8 mouse cellular contexts compared by ENCODE assay signal in the genomic region with DNA sequence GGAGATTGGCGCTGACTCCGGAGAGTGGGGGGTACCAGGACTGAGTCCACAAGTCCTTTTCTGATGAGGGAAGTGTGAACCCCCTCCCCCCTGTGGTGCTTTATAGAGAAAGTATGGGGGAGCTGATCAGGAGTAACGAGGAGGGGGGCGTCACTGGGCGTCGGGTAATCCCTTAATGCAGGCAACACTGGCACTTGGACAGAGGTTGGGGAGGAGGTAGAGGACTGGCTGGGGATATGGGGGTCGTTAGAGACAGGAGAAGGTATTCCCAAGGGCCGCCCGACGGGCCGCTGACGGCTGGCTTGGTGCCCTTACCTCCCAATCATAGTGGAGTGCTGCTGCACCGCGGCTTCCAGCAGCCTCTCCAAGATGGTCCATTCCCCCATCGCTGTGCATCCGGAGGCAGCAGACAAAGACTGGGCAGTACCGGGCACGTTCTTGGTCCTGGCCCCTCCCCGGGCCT. TPM values are rescaled to one million over a fixed set of nuclear protein-coding genes. Genes with fewer than 3 reads are reported as not detected.
A peak's percentile ranks its signal among the peaks of the same experiment; 100 is the strongest.
DNase-seq lines count a peak whose midpoint lies in the region; ATAC-seq and TF ChIP-seq lines count a peak whose summit lies in the region.
"Had no signal": no experiment of that assay in that cellular context is flagged by ENCODE, and none has a peak within 500 bp of the region (broad histone marks: within the 10 kb centered on the region; RNA-seq: fewer than 3 reads in every experiment).

No protein-coding gene starts in this region.

- intact Hi-C loops in left cerebral cortex, postnatal 4 days (cut with DNase I): no loop called here

- H3K27me3 ChIP-seq in hindbrain, embryonic 16.5 days (replicated peaks; ENCODE audit: control insufficient read depth, insufficient read depth, low read length): no peaks in the 10 kb centered on the region
- peaks cover 6% of the 10 kb centered on the region; the same call in 1 of the 2 replicates for H3K27me3 ChIP-seq in neural tube, embryonic 15.5 days (replicated peaks)

- peak overlapping the region; percentile 39 for H3K4me3 ChIP-seq in cortical plate, adult 2 months (ENCODE audit: insufficient read depth, low read length)
- H3K4me3 ChIP-seq in hindbrain, embryonic 16.5 days (ENCODE audit: low read length): peak overlapping the region; percentile 53
- H3K4me3 ChIP-seq in neural tube, embryonic 15.5 days (replicated peaks): peak overlapping the region; percentile 73

- no peaks in the 10 kb centered on the region for H3K4me1 ChIP-seq in cortical plate, adult 2 months (ENCODE audit: control insufficient read depth, insufficient read depth, low read length)
- H3K4me1 ChIP-seq in hindbrain, embryonic 16.5 days (ENCODE audit: control insufficient read depth, insufficient read depth, low read depth, low read length): peaks cover 4% of the 10 kb centered on the region; the same call in 1 of the 2 replicates
- H3K4me1 ChIP-seq in neural tube, embryonic 15.5 days: peaks cover 21% of the 10 kb centered on the region; the same call in 1 of the 2 replicates

- H3K9ac ChIP-seq in hindbrain, embryonic 16.5 days (ENCODE audit: low read depth, low read length): peak overlapping the region; percentile 68
- peak overlapping the region; percentile 88 for H3K9ac ChIP-seq in neural tube, embryonic 15.5 days (replicated peaks)

- WGBS in hindbrain, embryonic 16.5 days: 2% methylated on average over 19 of the region's 19 CpGs
- WGBS in neural tube, embryonic 15.5 days: 2% methylated on average over 19 of the region's 19 CpGs

- TF ChIP-seq POLR2A in cortical plate, adult 2 months (IDR thresholded peaks at IDR 0.05; ENCODE audit: extremely low read depth, insufficient read depth, low read length): no peak

- H3K4me2 ChIP-seq in hindbrain, embryonic 16.5 days (ENCODE audit: low read length): peak overlapping the region; percentile 69
- peak overlapping the region; percentile 74 for H3K4me2 ChIP-seq in neural tube, embryonic 15.5 days

- DNase-seq in left cerebral cortex, postnatal 4 days: peak; percentile 53
- no peak for DNase-seq in left cerebral cortex, adult 8-10 months (ENCODE audit: low spot score in 2 of 2)
- DNase-seq in thymus, postnatal 0 days (ENCODE audit: low spot score): no peak
- DNase-seq in spleen, postnatal 10 days (ENCODE audit: low spot score in 2 of 2): no peak

- no peak overlapping the region for H3K27ac ChIP-seq in cortical plate, adult 2 months (ENCODE audit: insufficient read depth, low read length)
- peak overlapping the region; percentile 72 for H3K27ac ChIP-seq in hindbrain, embryonic 16.5 days (ENCODE audit: low read depth, low read length)
- peak overlapping the region; percentile 79 for H3K27ac ChIP-seq in neural tube, embryonic 15.5 days (replicated peaks)

- H3K9me3 ChIP-seq in hindbrain, embryonic 16.5 days (ENCODE audit: control insufficient read depth, low read length): no peaks in the 10 kb centered on the region
- H3K9me3 ChIP-seq in neural tube, embryonic 15.5 days (replicated peaks): no peaks in the 10 kb centered on the region

- H3K36me3 ChIP-seq in hindbrain, embryonic 16.5 days (ENCODE audit: control insufficient read depth, insufficient read depth, low read length): no peaks in the 10 kb centered on the region
- no peaks in the 10 kb centered on the region for H3K36me3 ChIP-seq in neural tube, embryonic 15.5 days

- no peak for TF ChIP-seq CTCF in cortical plate, adult 2 months (IDR thresholded peaks at IDR 0.05; ENCODE audit: extremely low read depth, insufficient read depth, low read length)

- peak; percentile 82 for ATAC-seq in hindbrain, embryonic 16.5 days
- ATAC-seq in neural tube, embryonic 15.5 days (ENCODE audit: low FRiP score): peak; percentile 84

RNA-seq across cellular contexts. Expression of a gene that starts 0.6 kb away (rescaled TPM):
- total RNA-seq in left cerebral cortex, postnatal 4 days (2021): 10 to 100 TPM; 19.4 to 23.5 TPM
- 1 to 10 TPM; 5.0 to 5.9 (median 5.8) TPM for total RNA-seq in left cerebral cortex, adult 8-10 months (2022)
- 4.4 and 4.6 TPM in 2 replicates for polyA plus RNA-seq in cortical plate, adult 2 months (2012; rRNA removed)
- polyA plus RNA-seq in hindbrain, embryonic 16.5 days (2015; fragmentation: Nextera tagmentation; extraction: Ambion mirVana): 11.0 and 11.3 TPM in 2 replicates
- polyA plus RNA-seq in neural tube, embryonic 15.5 days (2015; fragmentation: Nextera tagmentation; extraction: Ambion mirVana): 12.6 and 14.9 TPM in 2 replicates
- polyA plus RNA-seq in thymus, postnatal 0 days (2015; fragmentation: Nextera tagmentation; extraction: Ambion mirVana): not detected in 2 replicates
- total RNA-seq: liver, adult 2 months had no signal
- polyA plus RNA-seq: liver, adult 2 months had no signal

RNA-seq across cellular contexts. Expression of a gene that starts 40.6 kb away (rescaled TPM):
- total RNA-seq in left cerebral cortex, postnatal 4 days (2021): not detected
- total RNA-seq in left cerebral cortex, adult 8-10 months (2022): 1 to 10 TPM in 3 of 4 experiments, not detected in 1; 2.0 to 4.6 (median 2.2) TPM
- polyA plus RNA-seq in cortical plate, adult 2 months (2012; rRNA removed): 0.06 and 0.11 TPM in 2 replicates
- 1.3 and 71.3 TPM in 2 replicates for polyA plus RNA-seq in hindbrain, embryonic 16.5 days (2015; fragmentation: Nextera tagmentation; extraction: Ambion mirVana)
- 64.3 and 90.0 TPM in 2 replicates for polyA plus RNA-seq in neural tube, embryonic 15.5 days (2015; fragmentation: Nextera tagmentation; extraction: Ambion mirVana)
- polyA plus RNA-seq in thymus, postnatal 0 days (2015; fragmentation: Nextera tagmentation; extraction: Ambion mirVana): 5.5 and 6.2 TPM in 2 replicates
